Mouse (Mus musculus): ENCODE results near the gene Treh. TPM values are rescaled to one million over a fixed set of nuclear protein-coding genes. Genes with fewer than 3 reads are reported as not detected.

Treh gene
- polyA plus RNA-seq, 1 experiment from 2014 or later, result 2.2 TPM

DNA sequence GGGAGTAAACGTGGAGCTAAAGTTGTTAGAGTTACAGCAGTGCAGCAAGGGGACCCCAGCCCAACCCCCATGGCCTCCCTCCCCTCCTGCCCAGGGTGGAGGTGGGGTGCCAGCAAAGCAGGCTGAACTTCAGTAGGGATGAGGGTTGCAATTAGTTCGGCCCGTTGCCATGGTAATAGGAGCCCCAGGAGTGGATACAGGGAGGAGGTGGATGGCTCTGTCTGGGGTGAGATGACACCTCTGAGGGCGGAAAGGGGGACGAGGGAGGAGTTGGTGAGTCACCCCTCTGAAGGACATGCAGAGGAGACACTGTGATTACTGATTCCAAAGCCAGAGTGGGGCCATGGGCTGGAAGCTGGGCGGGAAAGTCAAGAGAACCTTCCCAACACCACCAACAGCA lies 35.9 kb downstream of the Treh start:
- H3K27me3 ChIP-seq (ENCODE audit: insufficient read depth, low read length), result no peaks in the 10 kb centered on the region
- peaks cover 25% of the 10 kb centered on the region for H3K36me3 ChIP-seq (ENCODE audit: insufficient read depth, low read length)
- ATAC-seq (replicated peaks; ENCODE audit: low FRiP score, low read depth), result no peak; the same call in 1 of the 2 replicates
- H3K4me3 ChIP-seq (replicated peaks; ENCODE audit: low read depth, low read length), result peak overlapping the region; percentile 26
- H3K4me2 ChIP-seq (ENCODE audit: low read length), result peak overlapping the region; percentile 63
- H3K9ac ChIP-seq (ENCODE audit: low read depth, low read length), result 0 out of 2 replicates have a peak overlapping the region, but pooled peaks have one; percentile 14
- DNase-seq (ENCODE audit: low spot score), result no peak
- no peak overlapping the region for H3K27ac ChIP-seq
- 28% methylated on average over 6 of the region's 6 CpGs for WGBS
- no peak for TF ChIP-seq CTCF (IDR thresholded peaks at IDR 0.05; ENCODE audit: low read depth)
- H3K4me1 ChIP-seq (replicated peaks; ENCODE audit: insufficient read depth, low read length), result 0 out of 2 replicates have a peak, but pooled peaks cover 4% of the 10 kb centered on the region
- no peaks in the 10 kb centered on the region for H3K9me3 ChIP-seq (replicated peaks; ENCODE audit: low read length)

DNA sequence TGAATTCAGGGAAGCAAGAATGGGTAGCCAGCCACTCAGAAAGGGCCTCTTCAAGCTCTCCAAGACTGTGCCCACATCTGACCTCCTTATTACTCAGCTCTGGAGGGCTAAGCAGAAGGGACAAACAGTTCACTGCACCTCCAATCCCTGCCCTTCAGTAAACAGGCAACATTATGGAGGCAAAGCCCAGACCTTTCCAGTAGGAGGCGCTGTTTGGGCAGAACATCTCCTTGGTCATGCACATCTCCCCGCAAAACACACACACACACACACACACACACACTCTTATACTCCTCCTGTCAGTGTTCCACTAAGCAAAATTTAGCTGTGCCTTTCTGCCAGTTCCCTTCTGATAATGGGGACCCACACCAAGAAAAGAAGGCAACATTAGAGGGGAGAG lies 36.6 kb downstream of the Treh start:
- Histone ChIP-seq H3K27me3 (ENCODE audit: insufficient read depth, low read length) (no peaks in the 10 kb centered on the region), H3K9me3 (replicated peaks; ENCODE audit: low read length) (no peaks in the 10 kb centered on the region), H3K27ac (no peak overlapping the region), H3K4me2 (ENCODE audit: low read length) (no peak overlapping the region), H3K36me3 (ENCODE audit: insufficient read depth, low read length) (peaks cover 26% of the 10 kb centered on the region), H3K4me3 (replicated peaks; ENCODE audit: low read depth, low read length) (no peak overlapping the region), H3K4me1 (replicated peaks; ENCODE audit: insufficient read depth, low read length) (0 out of 2 replicates have a peak, but pooled peaks cover 4% of the 10 kb centered on the region), H3K9ac (ENCODE audit: low read depth, low read length) (no peak overlapping the region)
- DNase-seq (ENCODE audit: low spot score), result peak; percentile 50
- peak; percentile 72 for TF ChIP-seq CTCF (IDR thresholded peaks at IDR 0.05; ENCODE audit: low read depth)
- ATAC-seq (replicated peaks; ENCODE audit: low FRiP score, low read depth), result no peak
- WGBS, result 58% methylated on average over 2 of the region's 2 CpGs

DNA sequence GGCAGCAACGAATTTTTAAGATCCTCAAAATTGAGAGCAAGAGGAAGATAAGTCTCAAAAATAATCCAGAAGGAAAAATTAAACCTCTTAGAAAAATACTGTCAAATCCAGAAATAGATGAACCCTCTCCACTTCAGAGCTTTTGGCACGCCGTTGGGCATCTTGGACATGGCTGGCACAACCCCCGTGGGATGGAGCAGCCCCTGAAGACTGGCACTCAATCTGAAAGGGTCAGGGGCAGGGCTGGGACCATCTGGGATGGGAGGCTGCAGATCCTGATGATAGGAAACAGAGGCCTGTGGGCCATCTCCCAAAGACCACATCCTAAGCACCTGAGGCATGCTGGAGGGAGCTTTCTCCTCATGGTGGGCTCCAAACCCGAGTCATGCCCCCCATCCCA lies 37.2 kb downstream of the Treh start:
- 80% methylated on average over 5 of the region's 5 CpGs for WGBS
- TF ChIP-seq CTCF (IDR thresholded peaks at IDR 0.05; ENCODE audit: low read depth), result no peak
- ATAC-seq (replicated peaks; ENCODE audit: low FRiP score, low read depth) (no peak), DNase-seq (ENCODE audit: low spot score) (no peak)
- Histone ChIP-seq H3K36me3 (ENCODE audit: insufficient read depth, low read length) (peaks cover 25% of the 10 kb centered on the region), H3K9ac (ENCODE audit: low read depth, low read length) (no peak overlapping the region), H3K27me3 (ENCODE audit: insufficient read depth, low read length) (no peaks in the 10 kb centered on the region), H3K4me2 (ENCODE audit: low read length) (no peak overlapping the region), H3K4me3 (replicated peaks; ENCODE audit: low read depth, low read length) (no peak overlapping the region), H3K9me3 (replicated peaks; ENCODE audit: low read length) (no peaks in the 10 kb centered on the region), H3K27ac (no peak overlapping the region), H3K4me1 (replicated peaks; ENCODE audit: insufficient read depth, low read length) (0 out of 2 replicates have a peak, but pooled peaks cover 4% of the 10 kb centered on the region)

DNA sequence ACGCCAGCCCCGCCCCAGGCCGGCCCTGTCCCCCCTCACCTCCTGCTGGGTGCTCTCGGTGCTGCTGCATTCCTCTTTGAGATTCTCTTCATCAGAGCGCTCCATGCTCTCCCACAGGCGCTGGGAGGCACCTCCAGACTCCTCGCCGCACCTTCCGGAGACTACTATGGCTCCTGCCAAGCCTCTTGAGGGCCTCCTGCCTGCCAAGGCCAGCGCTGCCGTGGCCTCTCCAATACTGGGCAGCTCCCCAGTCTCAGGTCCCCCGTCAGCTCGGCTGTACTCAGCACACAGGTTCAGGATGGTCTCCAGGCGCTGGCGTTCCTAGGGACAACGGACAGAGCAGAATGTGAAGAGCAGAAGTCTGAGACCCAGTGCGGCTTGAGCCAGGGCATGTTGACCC lies 38.6 kb downstream of the Treh start:
- Histone ChIP-seq H3K9ac (ENCODE audit: low read depth, low read length) (no peak overlapping the region), H3K4me2 (ENCODE audit: low read length) (no peak overlapping the region), H3K27ac (no peak overlapping the region), H3K36me3 (ENCODE audit: insufficient read depth, low read length) (peaks cover 35% of the 10 kb centered on the region), H3K4me1 (replicated peaks; ENCODE audit: insufficient read depth, low read length) (0 out of 2 replicates have a peak, but pooled peaks cover 4% of the 10 kb centered on the region), H3K27me3 (ENCODE audit: insufficient read depth, low read length) (no peaks in the 10 kb centered on the region), H3K4me3 (replicated peaks; ENCODE audit: low read depth, low read length) (no peak overlapping the region), H3K9me3 (replicated peaks; ENCODE audit: low read length) (no peaks in the 10 kb centered on the region)
- ATAC-seq (replicated peaks; ENCODE audit: low FRiP score, low read depth) (no peak), DNase-seq (ENCODE audit: low spot score) (no peak)
- no peak for TF ChIP-seq CTCF (IDR thresholded peaks at IDR 0.05; ENCODE audit: low read depth)
- 73% methylated on average over 17 of the region's 17 CpGs for WGBS

DNA sequence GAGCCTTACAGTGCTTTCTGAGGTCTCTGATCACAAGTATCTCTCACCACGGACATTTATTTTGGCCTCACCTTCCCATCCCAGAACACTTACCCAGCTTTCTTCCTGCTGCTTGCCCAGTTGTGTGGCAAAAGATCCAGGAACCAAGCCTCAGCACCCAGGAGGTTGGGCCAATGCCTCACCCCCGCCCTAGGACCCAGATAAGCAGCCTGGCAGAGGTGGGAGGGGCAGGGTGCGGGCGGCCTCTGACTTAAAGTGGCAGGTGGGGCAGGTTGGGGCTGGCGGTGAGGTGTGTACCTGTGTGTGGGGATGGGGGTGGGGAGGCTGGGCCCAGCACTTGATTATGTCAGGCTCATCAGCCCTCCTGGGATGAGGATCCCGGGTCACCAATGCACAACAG lies 40.0 kb downstream of the Treh start:
- DNase-seq (ENCODE audit: low spot score) (no peak), ATAC-seq (replicated peaks; ENCODE audit: low FRiP score, low read depth) (no peak)
- no peaks in the 10 kb centered on the region for H3K9me3 ChIP-seq (replicated peaks; ENCODE audit: low read length)
- WGBS, result 77% methylated on average over 6 of the region's 6 CpGs
- no peak for TF ChIP-seq CTCF (IDR thresholded peaks at IDR 0.05; ENCODE audit: low read depth)
- H3K27me3 ChIP-seq (ENCODE audit: insufficient read depth, low read length), result no peaks in the 10 kb centered on the region
- 0 out of 2 replicates have a peak, but pooled peaks cover 4% of the 10 kb centered on the region for H3K4me1 ChIP-seq (replicated peaks; ENCODE audit: insufficient read depth, low read length)
- peaks cover 41% of the 10 kb centered on the region; the same call in 1 of the 2 replicates for H3K36me3 ChIP-seq (ENCODE audit: insufficient read depth, low read length)
- no peak overlapping the region for H3K27ac ChIP-seq
- no peak overlapping the region for H3K4me2 ChIP-seq (ENCODE audit: low read length)
- H3K4me3 ChIP-seq (replicated peaks; ENCODE audit: low read depth, low read length), result no peak overlapping the region
- H3K9ac ChIP-seq (ENCODE audit: low read depth, low read length), result no peak overlapping the region

DNA sequence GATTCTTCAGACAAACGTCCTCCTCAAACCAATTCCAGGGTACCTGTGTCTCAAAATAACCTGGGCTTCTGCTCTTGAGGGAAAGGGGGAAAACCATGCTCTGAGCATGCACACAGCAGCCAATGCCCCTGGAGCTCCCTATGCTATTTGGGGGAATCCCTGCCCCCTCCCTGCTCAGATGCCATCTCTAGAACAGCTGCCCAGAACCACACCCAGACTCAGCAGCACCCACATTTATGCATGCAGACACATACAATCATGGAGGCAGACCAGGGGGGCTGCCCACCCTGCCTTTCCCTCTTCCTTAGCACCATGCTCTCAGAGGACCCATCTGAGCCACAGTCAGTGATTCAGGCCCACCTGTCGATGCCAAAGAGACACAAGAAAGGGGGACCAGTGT lies 40.5 kb downstream of the Treh start:
- H3K36me3 ChIP-seq (ENCODE audit: insufficient read depth, low read length), result peaks cover 41% of the 10 kb centered on the region; the same call in 1 of the 2 replicates
- no peak for ATAC-seq (replicated peaks; ENCODE audit: low FRiP score, low read depth)
- TF ChIP-seq CTCF (IDR thresholded peaks at IDR 0.05; ENCODE audit: low read depth), result no peak
- H3K9ac ChIP-seq (ENCODE audit: low read depth, low read length), result no peak overlapping the region
- no peaks in the 10 kb centered on the region for H3K27me3 ChIP-seq (ENCODE audit: insufficient read depth, low read length)
- H3K4me1 ChIP-seq (replicated peaks; ENCODE audit: insufficient read depth, low read length), result 0 out of 2 replicates have a peak, but pooled peaks cover 4% of the 10 kb centered on the region
- H3K27ac ChIP-seq, result no peak overlapping the region
- 68% methylated on average over 2 of the region's 2 CpGs for WGBS
- H3K4me2 ChIP-seq (ENCODE audit: low read length), result no peak overlapping the region
- H3K4me3 ChIP-seq (replicated peaks; ENCODE audit: low read depth, low read length), result no peak overlapping the region
- H3K9me3 ChIP-seq (replicated peaks; ENCODE audit: low read length), result no peaks in the 10 kb centered on the region
- DNase-seq (ENCODE audit: low spot score), result no peak

DNA sequence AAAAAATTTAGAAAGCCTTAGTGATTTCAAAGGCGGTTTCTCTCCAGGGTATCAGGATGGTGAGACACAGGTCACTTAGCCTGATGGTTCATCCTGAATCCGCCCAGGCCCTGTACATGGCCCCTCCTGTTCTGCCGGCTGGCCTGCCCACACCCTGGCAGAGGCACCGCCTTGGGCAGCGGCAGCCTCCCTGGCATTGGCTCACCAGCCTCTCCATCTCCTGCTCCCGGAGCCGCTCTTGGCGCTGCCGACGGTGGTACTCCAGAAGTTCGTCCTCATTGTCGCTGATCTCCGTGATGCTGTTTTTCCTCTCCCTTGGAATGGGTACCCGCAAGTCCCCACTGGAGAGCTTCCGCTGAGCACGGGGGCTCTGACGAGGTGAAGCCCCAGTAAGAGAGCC lies 42.1 kb downstream of the Treh start:
- Histone ChIP-seq H3K27ac (no peak overlapping the region), H3K27me3 (ENCODE audit: insufficient read depth, low read length) (no peaks in the 10 kb centered on the region), H3K4me1 (replicated peaks; ENCODE audit: insufficient read depth, low read length) (peaks cover 1% of the 10 kb centered on the region; the same call in 1 of the 2 replicates), H3K36me3 (ENCODE audit: insufficient read depth, low read length) (peaks cover 41% of the 10 kb centered on the region; the same call in 1 of the 2 replicates), H3K4me3 (replicated peaks; ENCODE audit: low read depth, low read length) (no peak overlapping the region), H3K4me2 (ENCODE audit: low read length) (no peak overlapping the region), H3K9me3 (replicated peaks; ENCODE audit: low read length) (no peaks in the 10 kb centered on the region), H3K9ac (ENCODE audit: low read depth, low read length) (no peak overlapping the region)
- ATAC-seq (replicated peaks; ENCODE audit: low FRiP score, low read depth) (no peak), DNase-seq (ENCODE audit: low spot score) (no peak)
- TF ChIP-seq CTCF (IDR thresholded peaks at IDR 0.05; ENCODE audit: low read depth), result no peak
- 90% methylated on average over 17 of the region's 17 CpGs for WGBS

Data from kidney, postnatal 0 days (tissue).